Mouse (Mus musculus) stomach, embryonic 15.5 days (tissue): ENCODE results near the gene Esrrg. TPM values are rescaled to one million over a fixed set of nuclear protein-coding genes. Genes with fewer than 3 reads are reported as not detected.

ENCODE experiments used
- ATAC-seq: fragments of 200-750 bp; cut with Nextera tagmentation; 2 replicates; pipeline ENCODE4 v1.8.0; 2017; ENCODE audit warnings: low read depth, moderate number of reproducible peaks, moderate TSS enrichment; ENCODE audit not compliant: insufficient read depth, low FRiP score
- H3K27ac ChIP-seq: fragments of 300-500 bp; sonication (generic); 2 replicates; pipeline ENCODE4 v1.5.1; 2015; ENCODE audit warnings: mild to moderate bottlenecking, inconsistent platforms
- H3K27me3 ChIP-seq: fragments of 300-500 bp; sonication (generic); replicated peaks from 2 replicates; pipeline ENCODE4 v1.6.1; 2015; ENCODE audit warnings: inconsistent platforms
- H3K36me3 ChIP-seq: fragments of 300-500 bp; sonication (generic); 2 replicates; pipeline ENCODE4 v1.6.1; 2015; ENCODE audit warnings: inconsistent platforms
- H3K4me1 ChIP-seq: fragments of 300-500 bp; sonication (generic); 2 replicates; pipeline ENCODE4 v1.6.1; 2015; ENCODE audit warnings: inconsistent platforms
- H3K4me2 ChIP-seq: fragments of 300-500 bp; sonication (generic); 2 replicates; pipeline ENCODE4 v1.6.1; 2015; ENCODE audit warnings: mild to moderate bottlenecking, inconsistent platforms
- H3K4me3 ChIP-seq: fragments of 300-500 bp; sonication (generic); replicated peaks from 2 replicates; pipeline ENCODE4 v1.5.1; 2015; ENCODE audit warnings: inconsistent platforms
- H3K9ac ChIP-seq: fragments of 300-500 bp; sonication (generic); 2 replicates; pipeline ENCODE4 v1.6.1; 2015; ENCODE audit warnings: inconsistent platforms
- H3K9me3 ChIP-seq: fragments of 300-500 bp; sonication (generic); 2 replicates; pipeline ENCODE4 v1.6.1; 2016; ENCODE audit warnings: inconsistent platforms
- WGBS: fragments of 180-500 bp; shearing (Covaris S2); methylation state at CpG from one replicate; pipeline ENCODE4 v1.1.7; 2015; 5-methylcytosine and 5-hydroxymethylcytosine counted together
- polyA plus RNA-seq: library from polyadenylated mRNA; unstranded; fragments of >200 nt; fragmentation: Nextera tagmentation; extraction: Ambion mirVana; gene quantifications from 2 replicates; pipeline ENCODE4 v1.2.1, GENCODE M21; 2015

The Esrrg gene
- polyA plus RNA-seq, 1 experiment from 2014 or later, result 8.2 TPM

GRCm38 (mm10) chr1:187961452-187961851, 352.9 kb downstream of the Esrrg start:
- no peak overlapping the region for H3K4me2 ChIP-seq
- H3K27me3 ChIP-seq, result no peaks in the 10 kb centered on the region
- H3K27ac ChIP-seq, result no peak overlapping the region
- H3K9ac ChIP-seq, result no peak overlapping the region
- no peak overlapping the region for H3K4me3 ChIP-seq
- 72% methylated on average over 5 of the region's 5 CpGs for WGBS
- H3K4me1 ChIP-seq, result no peaks in the 10 kb centered on the region
- no peaks in the 10 kb centered on the region for H3K36me3 ChIP-seq
- no peaks in the 10 kb centered on the region for H3K9me3 ChIP-seq
- no peak for ATAC-seq

GRCm38 (mm10) chr1:187964829-187965760, 356.5 kb downstream of the Esrrg start:
- H3K4me2 ChIP-seq, result no peak overlapping the region
- no peak overlapping the region for H3K4me3 ChIP-seq
- 39% methylated on average over 18 of the region's 18 CpGs for WGBS
- no peaks in the 10 kb centered on the region for H3K4me1 ChIP-seq
- no peaks in the 10 kb centered on the region for H3K36me3 ChIP-seq
- H3K27ac ChIP-seq, result no peak overlapping the region
- H3K27me3 ChIP-seq, result no peaks in the 10 kb centered on the region
- no peak overlapping the region for H3K9ac ChIP-seq
- ATAC-seq, result peak; percentile 53; the same call in 1 of the 2 replicates
- H3K9me3 ChIP-seq, result no peaks in the 10 kb centered on the region

- no peak for ATAC-seq
- Histone ChIP-seq H3K4me3 (no peak overlapping the region), H3K27me3 (no peaks in the 10 kb centered on the region), H3K9ac (no peak overlapping the region), H3K4me2 (no peak overlapping the region), H3K27ac (no peak overlapping the region), H3K36me3 (no peaks in the 10 kb centered on the region), H3K9me3 (no peaks in the 10 kb centered on the region), H3K4me1 (no peaks in the 10 kb centered on the region)
- 44% methylated on average over 6 of the region's 6 CpGs for WGBS
Measured at GRCm38 (mm10) chr1:187965921-187966320, 357.3 kb downstream of the Esrrg start.

GRCm38 (mm10) chr1:187968379-187968778, 359.8 kb downstream of the Esrrg start:
- no peak overlapping the region for H3K4me2 ChIP-seq
- no peak overlapping the region for H3K27ac ChIP-seq
- 74% methylated on average over 4 of the region's 4 CpGs for WGBS
- H3K9ac ChIP-seq, result no peak overlapping the region
- no peak overlapping the region for H3K4me3 ChIP-seq
- no peaks in the 10 kb centered on the region for H3K36me3 ChIP-seq
- no peaks in the 10 kb centered on the region for H3K27me3 ChIP-seq
- no peaks in the 10 kb centered on the region for H3K4me1 ChIP-seq
- no peak for ATAC-seq
- H3K9me3 ChIP-seq, result no peaks in the 10 kb centered on the region

- Histone ChIP-seq H3K4me3 (no peak overlapping the region), H3K9me3 (no peaks in the 10 kb centered on the region), H3K36me3 (no peaks in the 10 kb centered on the region), H3K9ac (no peak overlapping the region), H3K4me1 (no peaks in the 10 kb centered on the region), H3K27me3 (no peaks in the 10 kb centered on the region), H3K4me2 (no peak overlapping the region), H3K27ac (no peak overlapping the region)
- no peak for ATAC-seq
- WGBS, result 65% methylated on average over 5 of the region's 5 CpGs
Measured at GRCm38 (mm10) chr1:187969491-187969890, 360.9 kb downstream of the Esrrg start.

- no peaks in the 10 kb centered on the region for H3K36me3 ChIP-seq
- H3K27me3 ChIP-seq, result no peaks in the 10 kb centered on the region
- no peak overlapping the region for H3K9ac ChIP-seq
- no peaks in the 10 kb centered on the region for H3K4me1 ChIP-seq
- no peak overlapping the region for H3K4me2 ChIP-seq
- 11% methylated on average over 9 of the region's 9 CpGs for WGBS
- no peak overlapping the region for H3K27ac ChIP-seq
- no peak overlapping the region for H3K4me3 ChIP-seq
- peak; percentile 27; the same call in 1 of the 2 replicates for ATAC-seq
- no peaks in the 10 kb centered on the region for H3K9me3 ChIP-seq
Measured at GRCm38 (mm10) chr1:187974396-187974795, 365.8 kb downstream of the Esrrg start.

GRCm38 (mm10) chr1:187975465-187976352, 367.1 kb downstream of the Esrrg start:
- no peaks in the 10 kb centered on the region for H3K36me3 ChIP-seq
- H3K9me3 ChIP-seq, result no peaks in the 10 kb centered on the region
- 81% methylated on average over 20 of the region's 20 CpGs for WGBS
- H3K4me1 ChIP-seq, result no peaks in the 10 kb centered on the region
- H3K27ac ChIP-seq, result no peak overlapping the region
- no peak overlapping the region for H3K9ac ChIP-seq
- H3K4me2 ChIP-seq, result no peak overlapping the region
- ATAC-seq, result no peak
- H3K27me3 ChIP-seq, result no peaks in the 10 kb centered on the region
- no peak overlapping the region for H3K4me3 ChIP-seq

- H3K9ac ChIP-seq, result no peak overlapping the region
- no peaks in the 10 kb centered on the region for H3K27me3 ChIP-seq
- H3K36me3 ChIP-seq, result no peaks in the 10 kb centered on the region
- H3K27ac ChIP-seq, result no peak overlapping the region
- WGBS, result 67% methylated on average over 9 of the region's 9 CpGs
- no peaks in the 10 kb centered on the region for H3K4me1 ChIP-seq
- no peak overlapping the region for H3K4me3 ChIP-seq
- no peak overlapping the region for H3K4me2 ChIP-seq
- H3K9me3 ChIP-seq, result no peaks in the 10 kb centered on the region
- ATAC-seq, result no peak
Measured at GRCm38 (mm10) chr1:187976353-187976730, 367.8 kb downstream of the Esrrg start.

- H3K27me3 ChIP-seq, result no peaks in the 10 kb centered on the region
- no peak overlapping the region for H3K4me2 ChIP-seq
- ATAC-seq, result no peak
- H3K27ac ChIP-seq, result no peak overlapping the region
- no peaks in the 10 kb centered on the region for H3K4me1 ChIP-seq
- no peak overlapping the region for H3K9ac ChIP-seq
- no peaks in the 10 kb centered on the region for H3K36me3 ChIP-seq
- no peaks in the 10 kb centered on the region for H3K9me3 ChIP-seq
- WGBS, result 69% methylated on average over 2 of the region's 2 CpGs
- H3K4me3 ChIP-seq, result no peak overlapping the region
Measured at GRCm38 (mm10) chr1:187981028-187981427, 372.4 kb downstream of the Esrrg start.

GRCm38 (mm10) chr1:187983177-187983576, 374.6 kb downstream of the Esrrg start:
- ATAC-seq, result no peak
- Histone ChIP-seq H3K36me3 (no peaks in the 10 kb centered on the region), H3K4me3 (no peak overlapping the region), H3K4me2 (no peak overlapping the region), H3K27ac (no peak overlapping the region), H3K9me3 (no peaks in the 10 kb centered on the region), H3K27me3 (no peaks in the 10 kb centered on the region), H3K9ac (no peak overlapping the region), H3K4me1 (no peaks in the 10 kb centered on the region)
- 59% methylated on average over 4 of the region's 4 CpGs for WGBS

GRCm38 (mm10) chr1:187990161-187990560, 381.6 kb downstream of the Esrrg start:
- no peak for ATAC-seq
- no peaks in the 10 kb centered on the region for H3K9me3 ChIP-seq
- H3K4me1 ChIP-seq, result no peaks in the 10 kb centered on the region
- no peaks in the 10 kb centered on the region for H3K27me3 ChIP-seq
- H3K27ac ChIP-seq, result no peak overlapping the region
- no peak overlapping the region for H3K9ac ChIP-seq
- no peaks in the 10 kb centered on the region for H3K36me3 ChIP-seq
- H3K4me3 ChIP-seq, result no peak overlapping the region
- H3K4me2 ChIP-seq, result no peak overlapping the region
